Mouse (Mus musculus): ENCODE data around the gene Abtb2. TPM values are rescaled to one million over a fixed set of nuclear protein-coding genes. Genes with fewer than 3 reads are reported as not detected.
"Not testable (repeated sequence)": the region's sequence is repeated elsewhere in the genome, so short reads cannot be mapped to it uniquely, and the experiment has no call there.

Gene Abtb2
- polyA plus RNA-seq (2014; fragmentation: Nextera tagmentation; extraction: Ambion mirVana): 3.8 and 5.9 TPM in 2 replicates

GRCm38 (mm10) chr2:103565732-103566422, at the start of gene Abtb2:
Gene Abtb2 (plus strand): TSS chr2:103566310.
- H3K36me3 ChIP-seq (ENCODE audit: control insufficient read depth, insufficient read depth, low read length): no peaks in the 10 kb centered on the region
- WGBS: 0% methylated on average over 34 of the region's 34 CpGs
- peak; percentile 98 for DNase-seq (ENCODE audit: low spot score)
- ATAC-seq: peak; percentile 97
- H3K9ac ChIP-seq (ENCODE audit: low read length): peak within 1 kb of the TSS; percentile 68
- peak within 1 kb of the TSS; percentile 65 for H3K27ac ChIP-seq (ENCODE audit: low read depth, low read length)
- H3K9me3 ChIP-seq (replicated peaks; ENCODE audit: control insufficient read depth, low read length): no peaks in the 10 kb centered on the region
- peaks cover 27% of the 10 kb centered on the region for H3K4me1 ChIP-seq (ENCODE audit: control insufficient read depth, insufficient read depth, low read length)
- 0 out of 2 replicates have a peak, but pooled peaks cover 3% of the 10 kb centered on the region for H3K27me3 ChIP-seq (replicated peaks; ENCODE audit: control insufficient read depth, insufficient read depth, low read length)
- peak within 1 kb of the TSS; percentile 58 for H3K4me3 ChIP-seq (ENCODE audit: low read depth, low read length)
- H3K4me2 ChIP-seq (ENCODE audit: low read length): peak within 1 kb of the TSS; percentile 99

- WGBS: 70% methylated on average over 1 of the region's 1 CpGs
- Histone ChIP-seq H3K27ac (ENCODE audit: low read depth, low read length) (no peak overlapping the region), H3K4me3 (ENCODE audit: low read depth, low read length) (no peak overlapping the region), H3K4me2 (ENCODE audit: low read length) (no peak overlapping the region), H3K9ac (ENCODE audit: low read length) (no peak overlapping the region), H3K27me3 (replicated peaks; ENCODE audit: control insufficient read depth, insufficient read depth, low read length) (no peaks in the 10 kb centered on the region), H3K36me3 (ENCODE audit: control insufficient read depth, insufficient read depth, low read length) (no peaks in the 10 kb centered on the region), H3K4me1 (ENCODE audit: control insufficient read depth, insufficient read depth, low read length) (no peaks in the 10 kb centered on the region), H3K9me3 (replicated peaks; ENCODE audit: control insufficient read depth, low read length) (no peaks in the 10 kb centered on the region)
- DNase-seq (ENCODE audit: low spot score) (no peak), ATAC-seq (no peak)
Observed at GRCm38 (mm10) chr2:103516472-103516871, 49.6 kb upstream of the Abtb2 start.

GRCm38 (mm10) chr2:103525596-103525995, 40.5 kb upstream of the Abtb2 start:
- H3K4me3 ChIP-seq (ENCODE audit: low read depth, low read length): no peak overlapping the region
- no peaks in the 10 kb centered on the region for H3K9me3 ChIP-seq (replicated peaks; ENCODE audit: control insufficient read depth, low read length)
- no peak for ATAC-seq
- H3K4me1 ChIP-seq (ENCODE audit: control insufficient read depth, insufficient read depth, low read length): no peaks in the 10 kb centered on the region
- WGBS: 77% methylated on average over 1 of the region's 1 CpGs
- no peaks in the 10 kb centered on the region for H3K27me3 ChIP-seq (replicated peaks; ENCODE audit: control insufficient read depth, insufficient read depth, low read length)
- DNase-seq (ENCODE audit: low spot score): no peak
- no peak overlapping the region for H3K27ac ChIP-seq (ENCODE audit: low read depth, low read length)
- H3K36me3 ChIP-seq (ENCODE audit: control insufficient read depth, insufficient read depth, low read length): no peaks in the 10 kb centered on the region
- no peak overlapping the region for H3K4me2 ChIP-seq (ENCODE audit: low read length)
- H3K9ac ChIP-seq (ENCODE audit: low read length): no peak overlapping the region

GRCm38 (mm10) chr2:103547132-103547531, 19.0 kb upstream of the Abtb2 start:
- Histone ChIP-seq H3K27me3 (replicated peaks; ENCODE audit: control insufficient read depth, insufficient read depth, low read length) (no peaks in the 10 kb centered on the region), H3K4me1 (ENCODE audit: control insufficient read depth, insufficient read depth, low read length) (no peaks in the 10 kb centered on the region), H3K9me3 (replicated peaks; ENCODE audit: control insufficient read depth, low read length) (no peaks in the 10 kb centered on the region), H3K36me3 (ENCODE audit: control insufficient read depth, insufficient read depth, low read length) (no peaks in the 10 kb centered on the region), H3K9ac (ENCODE audit: low read length) (no peak overlapping the region), H3K4me2 (ENCODE audit: low read length) (no peak overlapping the region), H3K4me3 (ENCODE audit: low read depth, low read length) (no peak overlapping the region), H3K27ac (ENCODE audit: low read depth, low read length) (no peak overlapping the region)
- WGBS: 5% methylated on average over 2 of the region's 2 CpGs
- ATAC-seq (no peak), DNase-seq (ENCODE audit: low spot score) (peak; percentile 28)

- not testable (repeated sequence) for H3K4me3 ChIP-seq (ENCODE audit: low read depth, low read length); H3K27ac ChIP-seq (ENCODE audit: low read depth, low read length); ATAC-seq; H3K9me3 ChIP-seq (replicated peaks; ENCODE audit: control insufficient read depth, low read length); DNase-seq (ENCODE audit: low spot score); H3K36me3 ChIP-seq (ENCODE audit: control insufficient read depth, insufficient read depth, low read length); H3K27me3 ChIP-seq (replicated peaks; ENCODE audit: control insufficient read depth, insufficient read depth, low read length); H3K9ac ChIP-seq (ENCODE audit: low read length); H3K4me1 ChIP-seq (ENCODE audit: control insufficient read depth, insufficient read depth, low read length); H3K4me2 ChIP-seq (ENCODE audit: low read length)
- WGBS: 96% methylated on average over 2 of the region's 2 CpGs
Observed at GRCm38 (mm10) chr2:103550301-103550700, 15.8 kb upstream of the Abtb2 start.

- Histone ChIP-seq H3K27ac (ENCODE audit: low read depth, low read length) (no peak overlapping the region), H3K27me3 (replicated peaks; ENCODE audit: control insufficient read depth, insufficient read depth, low read length) (no peaks in the 10 kb centered on the region), H3K36me3 (ENCODE audit: control insufficient read depth, insufficient read depth, low read length) (no peaks in the 10 kb centered on the region), H3K9ac (ENCODE audit: low read length) (no peak overlapping the region), H3K9me3 (replicated peaks; ENCODE audit: control insufficient read depth, low read length) (no peaks in the 10 kb centered on the region), H3K4me2 (ENCODE audit: low read length) (no peak overlapping the region), H3K4me1 (ENCODE audit: control insufficient read depth, insufficient read depth, low read length) (no peaks in the 10 kb centered on the region), H3K4me3 (ENCODE audit: low read depth, low read length) (no peak overlapping the region)
- 87% methylated on average over 2 of the region's 2 CpGs for WGBS
- DNase-seq (ENCODE audit: low spot score) (no peak), ATAC-seq (no peak)
Observed at GRCm38 (mm10) chr2:103554041-103554440, 12.1 kb upstream of the Abtb2 start.

GRCm38 (mm10) chr2:103556125-103556877, 9.8 kb upstream of the Abtb2 start:
- ATAC-seq (no peak), DNase-seq (ENCODE audit: low spot score) (peak; percentile 20)
- WGBS: 62% methylated on average over 10 of the region's 10 CpGs

GRCm38 (mm10) chr2:103560955-103561354, 5.2 kb upstream of the Abtb2 start:
- 75% methylated on average over 4 of the region's 4 CpGs for WGBS
- peaks cover 8% of the 10 kb centered on the region; the same call in 1 of the 2 replicates for H3K4me1 ChIP-seq (ENCODE audit: control insufficient read depth, insufficient read depth, low read length)
- no peaks in the 10 kb centered on the region for H3K36me3 ChIP-seq (ENCODE audit: control insufficient read depth, insufficient read depth, low read length)
- ATAC-seq (no peak), DNase-seq (ENCODE audit: low spot score) (no peak)
- no peak overlapping the region for H3K4me2 ChIP-seq (ENCODE audit: low read length)
- 0 out of 2 replicates have a peak, but pooled peaks cover 3% of the 10 kb centered on the region for H3K27me3 ChIP-seq (replicated peaks; ENCODE audit: control insufficient read depth, insufficient read depth, low read length)
- H3K9me3 ChIP-seq (replicated peaks; ENCODE audit: control insufficient read depth, low read length): no peaks in the 10 kb centered on the region
- H3K9ac ChIP-seq (ENCODE audit: low read length): no peak overlapping the region
- no peak overlapping the region for H3K4me3 ChIP-seq (ENCODE audit: low read depth, low read length)
- H3K27ac ChIP-seq (ENCODE audit: low read depth, low read length): no peak overlapping the region

More at GRCm38 (mm10) chr2:103556125-103556877, 9.8 kb upstream of the Abtb2 start:
- Histone ChIP-seq H3K4me2 (ENCODE audit: low read length) (no peak overlapping the region), H3K9me3 (replicated peaks; ENCODE audit: control insufficient read depth, low read length) (no peaks in the 10 kb centered on the region), H3K27me3 (replicated peaks; ENCODE audit: control insufficient read depth, insufficient read depth, low read length) (no peaks in the 10 kb centered on the region), H3K27ac (ENCODE audit: low read depth, low read length) (no peak overlapping the region), H3K4me1 (ENCODE audit: control insufficient read depth, insufficient read depth, low read length) (no peaks in the 10 kb centered on the region), H3K36me3 (ENCODE audit: control insufficient read depth, insufficient read depth, low read length) (no peaks in the 10 kb centered on the region), H3K9ac (ENCODE audit: low read length) (no peak overlapping the region), H3K4me3 (ENCODE audit: low read depth, low read length) (no peak overlapping the region)
